Mouse (Mus musculus) intestine, embryonic 14.5 days (tissue): Measurements from ENCODE around the gene Exoc4. TPM values are rescaled to one million over a fixed set of nuclear protein-coding genes. Genes with fewer than 3 reads are reported as not detected.

Experiments used
- ATAC-seq: fragments of 200-750 bp; cut with Nextera tagmentation; replicated peaks from 2 replicates; pipeline ENCODE4 v1.8.0; 2017; ENCODE audit warnings: low read depth, moderate number of reproducible peaks, moderate TSS enrichment, moderate library complexity; ENCODE audit not compliant: low FRiP score, low TSS enrichment
- DNase-seq: peaks from one replicate; pipeline ENCODE4 v3.0.0-alpha.2; 2018; ENCODE audit warnings: low spot score
- H3K27ac ChIP-seq: fragments of 300-500 bp; sonication (generic); 2 replicates; pipeline ENCODE4 v1.5.1; 2014; ENCODE audit warnings: low read depth, mild to moderate bottlenecking, control low read depth
- H3K27me3 ChIP-seq: fragments of 300-500 bp; sonication (generic); replicated peaks from 2 replicates; pipeline ENCODE4 v1.6.1; 2014; ENCODE audit warnings: low read length, control low read depth; ENCODE audit not compliant: control insufficient read depth, insufficient read depth
- H3K36me3 ChIP-seq: fragments of 300-500 bp; sonication (generic); 2 replicates; pipeline ENCODE4 v1.6.1; 2014; ENCODE audit warnings: low read length, control low read depth; ENCODE audit not compliant: control insufficient read depth, insufficient read depth
- H3K4me1 ChIP-seq: fragments of 300-500 bp; sonication (generic); replicated peaks from 2 replicates; pipeline ENCODE4 v1.6.1; 2014; ENCODE audit warnings: low read length, control low read depth, mixed read lengths; ENCODE audit not compliant: control insufficient read depth, insufficient read depth
- H3K4me2 ChIP-seq: fragments of 300-500 bp; sonication (generic); 2 replicates; pipeline ENCODE4 v1.6.1; 2014; ENCODE audit warnings: low read length
- H3K4me3 ChIP-seq: fragments of 300-500 bp; sonication (generic); 2 replicates; pipeline ENCODE4 v1.5.1; 2014; ENCODE audit warnings: low read depth, low read length, control low read depth, mixed read lengths
- H3K9ac ChIP-seq: fragments of 300-500 bp; sonication (generic); 2 replicates; pipeline ENCODE4 v1.6.1; 2014; ENCODE audit warnings: mild to moderate bottlenecking, low read length
- H3K9me3 ChIP-seq: fragments of 300-500 bp; sonication (generic); 2 replicates; pipeline ENCODE4 v1.6.1; 2016; ENCODE audit warnings: low read length, control low read depth; ENCODE audit not compliant: control insufficient read depth
- WGBS: fragments of 180-500 bp; shearing (Covaris S2); extraction: QIAGEN DNeasy Blood & Tissue Kit; methylation state at CpG from one replicate; pipeline ENCODE4 v1.1.7; 2014; 5-methylcytosine and 5-hydroxymethylcytosine counted together
- polyA plus RNA-seq: library from polyadenylated mRNA; unstranded; fragments of >200 nt; fragmentation: Nextera tagmentation; extraction: Ambion mirVana; gene quantifications from 2 replicates; pipeline ENCODE4 v1.2.1, GENCODE M21; 2014

The Exoc4 gene
- polyA plus RNA-seq, 1 experiment from 2014 or later: 29.9 TPM

GRCm38 (mm10) chr6:33405562-33406275 lies 156.8 kb downstream of the Exoc4 start:
- H3K4me2 ChIP-seq: no peak overlapping the region
- WGBS: 75% methylated on average over 4 of the region's 4 CpGs
- H3K36me3 ChIP-seq: no peaks in the 10 kb centered on the region
- DNase-seq (no peak), ATAC-seq (no peak)
- no peaks in the 10 kb centered on the region for H3K4me1 ChIP-seq
- no peaks in the 10 kb centered on the region for H3K9me3 ChIP-seq
- H3K27me3 ChIP-seq: no peaks in the 10 kb centered on the region
- H3K4me3 ChIP-seq: no peak overlapping the region
- H3K27ac ChIP-seq: no peak overlapping the region
- no peak overlapping the region for H3K9ac ChIP-seq

DNA sequence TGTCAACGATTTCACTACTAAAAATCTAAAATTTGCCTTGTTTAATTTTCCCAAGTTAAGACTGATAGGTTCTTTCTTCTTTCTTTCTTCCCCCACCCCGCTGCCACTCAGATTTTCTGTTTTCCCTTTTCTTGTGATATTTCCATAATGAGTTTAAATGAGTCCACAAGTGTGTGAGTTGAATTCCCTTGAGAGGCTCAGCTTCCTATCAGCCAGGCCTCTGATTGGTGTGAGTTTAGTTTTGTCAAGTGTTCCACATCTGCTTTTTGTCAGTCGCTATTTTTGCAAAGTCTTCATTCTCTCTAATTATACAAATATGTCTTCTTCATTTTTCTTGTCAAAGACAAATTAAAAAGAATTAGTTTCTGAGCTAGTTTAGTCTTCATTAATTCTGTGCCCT lies 160.7 kb downstream of the Exoc4 start:
- Histone ChIP-seq H3K9ac (no peak overlapping the region), H3K9me3 (no peaks in the 10 kb centered on the region), H3K27ac (no peak overlapping the region), H3K36me3 (no peaks in the 10 kb centered on the region), H3K4me3 (no peak overlapping the region), H3K27me3 (no peaks in the 10 kb centered on the region), H3K4me2 (no peak overlapping the region), H3K4me1 (no peaks in the 10 kb centered on the region)
- ATAC-seq: no peak
- DNase-seq: no peak
- WGBS: 74% methylated on average over 3 of the region's 3 CpGs

- Histone ChIP-seq H3K9ac (no peak overlapping the region), H3K4me2 (no peak overlapping the region)
- ATAC-seq: no peak
Observed at GRCm38 (mm10) chr6:33425007-33425406, 176.1 kb downstream of the Exoc4 start.

GRCm38 (mm10) chr6:33431207-33431787 lies 182.4 kb downstream of the Exoc4 start:
- Histone ChIP-seq H3K4me1 (no peaks in the 10 kb centered on the region), H3K27me3 (no peaks in the 10 kb centered on the region), H3K27ac (no peak overlapping the region), H3K36me3 (no peaks in the 10 kb centered on the region), H3K9me3 (no peaks in the 10 kb centered on the region), H3K4me2 (no peak overlapping the region), H3K9ac (no peak overlapping the region), H3K4me3 (no peak overlapping the region)
- ATAC-seq (no peak), DNase-seq (no peak)
- WGBS: 58% methylated on average over 4 of the region's 4 CpGs

More at GRCm38 (mm10) chr6:33425007-33425406, 176.1 kb downstream of the Exoc4 start:
- Histone ChIP-seq H3K4me3 (no peak overlapping the region), H3K4me1 (no peaks in the 10 kb centered on the region), H3K27ac (no peak overlapping the region), H3K36me3 (no peaks in the 10 kb centered on the region), H3K9me3 (no peaks in the 10 kb centered on the region), H3K27me3 (no peaks in the 10 kb centered on the region)
- no peak for DNase-seq

DNA sequence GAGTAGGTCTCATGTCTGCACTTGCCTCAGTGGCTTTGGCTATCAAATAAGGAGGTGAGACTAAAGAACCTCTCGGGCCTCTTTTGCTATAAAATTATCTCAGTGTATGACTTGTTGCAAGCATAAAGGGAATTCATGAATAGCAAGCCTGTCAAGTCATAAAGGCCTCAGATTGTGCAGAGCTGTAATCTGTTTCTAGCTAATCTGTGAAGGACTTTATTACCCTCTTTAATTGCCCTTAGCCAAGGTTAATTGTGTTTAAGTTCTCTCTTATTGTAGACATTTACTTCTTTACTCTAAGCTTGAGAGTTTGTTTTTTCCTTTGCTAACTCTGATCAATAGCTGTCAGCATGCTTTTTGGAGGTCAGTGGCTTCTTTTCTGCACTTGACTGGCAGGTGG lies 191.6 kb downstream of the Exoc4 start:
- Histone ChIP-seq H3K27me3 (no peaks in the 10 kb centered on the region), H3K4me1 (no peaks in the 10 kb centered on the region; the same call in 1 of the 2 replicates), H3K4me3 (no peak overlapping the region), H3K27ac (no peak overlapping the region), H3K36me3 (no peaks in the 10 kb centered on the region), H3K9me3 (no peaks in the 10 kb centered on the region), H3K9ac (no peak overlapping the region), H3K4me2 (no peak overlapping the region)
- peak; percentile 88 for ATAC-seq
- whole genome bisulfite sequencing: 81% methylated on average over 1 of the region's 1 CpGs
- DNase-seq: no peak

GRCm38 (mm10) chr6:33453810-33454209 lies 204.9 kb downstream of the Exoc4 start:
- no peaks in the 10 kb centered on the region for H3K4me1 ChIP-seq
- H3K4me2 ChIP-seq: no peak overlapping the region
- no peak overlapping the region for H3K9ac ChIP-seq
- DNase-seq (no peak), ATAC-seq (no peak)
- H3K27ac ChIP-seq: no peak overlapping the region
- H3K36me3 ChIP-seq: no peaks in the 10 kb centered on the region
- no peaks in the 10 kb centered on the region for H3K9me3 ChIP-seq
- no peak overlapping the region for H3K4me3 ChIP-seq
- H3K27me3 ChIP-seq: no peaks in the 10 kb centered on the region
- WGBS: 79% methylated on average over 2 of the region's 2 CpGs

GRCm38 (mm10) chr6:33454354-33454753 lies 205.5 kb downstream of the Exoc4 start:
- no peak for ATAC-seq
- no peaks in the 10 kb centered on the region for H3K27me3 ChIP-seq
- no peak for DNase-seq
- H3K4me1 ChIP-seq: no peaks in the 10 kb centered on the region
- H3K9me3 ChIP-seq: no peaks in the 10 kb centered on the region
- H3K36me3 ChIP-seq: no peaks in the 10 kb centered on the region
- H3K9ac ChIP-seq: no peak overlapping the region
- H3K27ac ChIP-seq: no peak overlapping the region
- no peak overlapping the region for H3K4me2 ChIP-seq
- H3K4me3 ChIP-seq: no peak overlapping the region
- WGBS: 58% methylated on average over 2 of the region's 2 CpGs

DNA sequence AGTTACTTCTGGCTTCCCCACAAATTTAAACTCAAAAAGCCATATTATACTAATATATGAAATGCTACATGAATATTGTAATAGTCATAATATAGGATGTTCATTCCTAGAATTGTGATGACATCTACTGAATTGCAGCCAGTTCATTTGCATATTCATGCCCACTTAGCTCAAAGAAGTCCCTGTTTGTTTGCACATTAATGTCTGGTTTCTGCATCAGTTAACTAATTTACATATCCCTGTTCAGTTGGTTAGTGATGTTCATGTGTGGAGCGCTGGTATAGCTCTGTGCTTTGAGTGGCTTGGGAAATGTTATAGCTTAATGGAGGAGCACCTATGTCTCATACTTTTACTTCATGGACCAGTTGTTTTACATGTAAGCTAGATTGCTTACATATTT lies 206.4 kb downstream of the Exoc4 start:
- H3K9me3 ChIP-seq: no peaks in the 10 kb centered on the region
- no peak overlapping the region for H3K27ac ChIP-seq
- no peaks in the 10 kb centered on the region for H3K36me3 ChIP-seq
- no peaks in the 10 kb centered on the region for H3K27me3 ChIP-seq
- DNase-seq: no peak
- no peak overlapping the region for H3K4me2 ChIP-seq
- ATAC-seq: no peak
- no peak overlapping the region for H3K9ac ChIP-seq
- H3K4me3 ChIP-seq: no peak overlapping the region
- WGBS: 97% methylated on average over 1 of the region's 1 CpGs
- H3K4me1 ChIP-seq: no peaks in the 10 kb centered on the region

DNA sequence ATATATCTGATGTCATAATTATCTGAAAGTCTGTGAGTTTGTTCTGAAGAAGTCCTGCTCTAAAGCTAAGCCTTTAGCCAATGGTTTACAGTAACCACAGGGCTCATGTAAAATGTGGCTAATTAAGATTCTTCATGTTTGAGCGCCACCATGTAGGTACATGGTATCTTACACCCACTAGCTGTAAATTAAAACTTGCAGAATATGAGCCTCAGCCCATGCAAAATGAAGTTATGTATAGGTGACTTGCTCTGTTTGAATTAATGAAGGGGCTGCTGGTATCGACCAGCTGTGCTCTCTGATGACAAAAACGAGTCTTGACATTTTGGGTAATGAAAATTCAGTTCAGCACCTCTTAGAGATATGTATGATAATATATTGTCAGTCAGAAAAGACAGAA lies 216.0 kb downstream of the Exoc4 start:
- Histone ChIP-seq H3K4me3 (no peak overlapping the region), H3K27ac (no peak overlapping the region), H3K4me2 (no peak overlapping the region), H3K27me3 (no peaks in the 10 kb centered on the region), H3K36me3 (no peaks in the 10 kb centered on the region), H3K9me3 (no peaks in the 10 kb centered on the region), H3K4me1 (no peaks in the 10 kb centered on the region), H3K9ac (no peak overlapping the region)
- ATAC-seq: no peak
- DNase-seq: no peak
- 91% methylated on average over 3 of the region's 3 CpGs for WGBS
